Mouse (Mus musculus) MEL (cell line): ENCODE measurements around the gene Map10. TPM values are rescaled to one million over a fixed set of nuclear protein-coding genes. Genes with fewer than 3 reads are reported as not detected.

Experiments used
- DNase-seq: peaks from one replicate; pipeline ENCODE4 v3.0.0; 2011; ENCODE audit warnings: low read depth, low spot score
- H3K27ac ChIP-seq: 2 replicates; pipeline ENCODE4 v1.5.1; 2012; ENCODE audit warnings: low read depth, mild to moderate bottlenecking, control low read depth, low read length, moderate library complexity; ENCODE audit not compliant: control insufficient read depth
- H3K27me3 ChIP-seq, 2 experiments: fragments of 150-350 bp in 1 of 2; sonication (generic) in 1 of 2; 2 replicates each; pipeline ENCODE4 v1.6.1; 2012; ENCODE audit warnings: low read length in 2 of 2, mild to moderate bottlenecking in 2 of 2, improper control_type of control experiment in 1 of 2, moderate library complexity in 1 of 2; ENCODE audit not compliant: insufficient read depth in 2 of 2, control insufficient read depth in 1 of 2
- H3K36me3 ChIP-seq, 2 experiments: 2 replicates each; pipeline ENCODE4 v1.6.1; 2012 to 2014; ENCODE audit warnings: low read length in 2 of 2, improper control_type of control experiment in 1 of 2, inconsistent platforms in 1 of 2, mild to moderate bottlenecking in 1 of 2; ENCODE audit not compliant: insufficient read depth in 2 of 2, control insufficient read depth in 1 of 2
- H3K4me1 ChIP-seq, 2 experiments: fragments of 150-350 bp in 1 of 2; sonication (generic) in 1 of 2; 2 replicates each; pipeline ENCODE4 v1.6.1; 2012; ENCODE audit warnings: low read length in 2 of 2, improper control_type of control experiment in 1 of 2, mild to moderate bottlenecking in 1 of 2; ENCODE audit not compliant: insufficient read depth in 2 of 2, control insufficient read depth in 1 of 2
- H3K4me3 ChIP-seq, 2 experiments: fragments of 150-350 bp in 1 of 2; sonication (generic) in 1 of 2; 2 replicates each; pipeline ENCODE4 v1.5.1; 2012; ENCODE audit warnings: low read depth in 2 of 2, low read length in 2 of 2, mild to moderate bottlenecking in 2 of 2, moderate library complexity in 2 of 2, control low read depth in 1 of 2, improper control_type of control experiment in 1 of 2; ENCODE audit not compliant: control insufficient read depth in 1 of 2, insufficient read depth in 1 of 2
- H3K79me2 ChIP-seq: 2 replicates; pipeline ENCODE4 v1.6.1; 2012; ENCODE audit warnings: mild to moderate bottlenecking, low read length, moderate library complexity; ENCODE audit not compliant: control insufficient read depth, poor library complexity, insufficient read depth
- H3K9ac ChIP-seq: 2 replicates; pipeline ENCODE4 v1.6.1; 2012; ENCODE audit warnings: low read depth, mild to moderate bottlenecking, control low read depth, low read length, moderate library complexity; ENCODE audit not compliant: control insufficient read depth, poor library complexity, severe bottlenecking
- H3K9me3 ChIP-seq: fragments of 150-350 bp; sonication (generic); replicated peaks from 2 replicates; pipeline ENCODE4 v1.6.1; 2012; ENCODE audit warnings: mild to moderate bottlenecking, low read length, improper control_type of control experiment, moderate library complexity; ENCODE audit not compliant: insufficient read depth
- CHD2 ChIP-seq: IDR thresholded peaks from 2 replicates; pipeline ENCODE4 v1.6.1; 2011; ENCODE audit warnings: low read length, improper control_type of control experiment
- ELF1 ChIP-seq: IDR thresholded peaks from 2 replicates; pipeline ENCODE4 v1.6.1; 2014; ENCODE audit warnings: low read depth, mild to moderate bottlenecking, inconsistent platforms, low read length, improper control_type of control experiment, moderate library complexity
- EP300 ChIP-seq, 2 experiments: IDR thresholded peaks; 2 replicates each; pipeline ENCODE4 v1.6.1; 2011; ENCODE audit warnings: improper control_type of control experiment in 2 of 2, low read length in 2 of 2, low read depth in 1 of 2, mild to moderate bottlenecking in 1 of 2
- ETS1 ChIP-seq: IDR thresholded peaks from 2 replicates; pipeline ENCODE4 v1.6.1; 2012; ENCODE audit warnings: low read depth, mild to moderate bottlenecking, inconsistent platforms, low read length, improper control_type of control experiment, moderate library complexity
- GABPA ChIP-seq: IDR thresholded peaks from 2 replicates; pipeline ENCODE4 v1.6.1; 2012; ENCODE audit warnings: low read depth, mild to moderate bottlenecking, inconsistent platforms, low read length, improper control_type of control experiment, moderate library complexity
- MAFK ChIP-seq: IDR thresholded peaks from 2 replicates; pipeline ENCODE4 v1.6.1; 2011; ENCODE audit warnings: low read depth, mild to moderate bottlenecking, low read length, improper control_type of control experiment, borderline replicate concordance
- MAZ ChIP-seq: IDR thresholded peaks from 2 replicates; pipeline ENCODE4 v1.6.1; 2012; ENCODE audit warnings: low read depth, mild to moderate bottlenecking, inconsistent platforms, low read length, improper control_type of control experiment
- MEF2A ChIP-seq: IDR thresholded peaks from 2 replicates; pipeline ENCODE4 v1.6.1; 2014; ENCODE audit warnings: low read depth, mild to moderate bottlenecking, inconsistent platforms, low read length, improper control_type of control experiment; ENCODE audit not compliant: poor library complexity, insufficient replicate concordance, severe bottlenecking; ENCODE audit errors: extremely low read depth
- MXI1 ChIP-seq: IDR thresholded peaks from 2 replicates; pipeline ENCODE4 v1.6.1; 2011; ENCODE audit warnings: mild to moderate bottlenecking, low read depth, low read length, improper control_type of control experiment
- MYB ChIP-seq: IDR thresholded peaks from 2 replicates; pipeline ENCODE4 v1.6.1; 2011; ENCODE audit warnings: mild to moderate bottlenecking, low read depth, low read length, improper control_type of control experiment
- RAD21 ChIP-seq: IDR thresholded peaks from 2 replicates; pipeline ENCODE4 v1.6.1; 2011; ENCODE audit warnings: mild to moderate bottlenecking, low read depth, low read length, improper control_type of control experiment
- TAL1 ChIP-seq: IDR thresholded peaks from 2 replicates; pipeline ENCODE4 v1.6.1; 2012; ENCODE audit warnings: mild to moderate bottlenecking, inconsistent platforms, low read length, moderate library complexity, mixed read lengths
- USF1 ChIP-seq: IDR thresholded peaks from 2 replicates; pipeline ENCODE4 v1.6.1; 2014; ENCODE audit warnings: low read depth, mild to moderate bottlenecking, inconsistent platforms, low read length, improper control_type of control experiment, moderate library complexity
- USF2 ChIP-seq, 2 experiments: IDR thresholded peaks; 2 replicates each; pipeline ENCODE4 v1.6.1; 2011 to 2012; ENCODE audit warnings: improper control_type of control experiment in 2 of 2, low read length in 2 of 2, borderline replicate concordance in 1 of 2, inconsistent platforms in 1 of 2, low read depth in 1 of 2, mild to moderate bottlenecking in 1 of 2; ENCODE audit not compliant: insufficient read depth in 1 of 2
- ZKSCAN1 ChIP-seq: IDR thresholded peaks from 2 replicates; pipeline ENCODE4 v1.6.1; 2012; ENCODE audit warnings: low read depth, mild to moderate bottlenecking, inconsistent platforms, low read length, improper control_type of control experiment, moderate library complexity
- ZNF384 ChIP-seq: IDR thresholded peaks from 2 replicates; pipeline ENCODE4 v1.6.1; 2012; ENCODE audit warnings: low read depth, mild to moderate bottlenecking, inconsistent platforms, low read length, improper control_type of control experiment
- polyA plus RNA-seq, 2 experiments: library from polyadenylated mRNA; stranded (reverse) in 1 of 2; unstranded in 1 of 2; fragments of >175 nt in 1 of 2; fragments of >200 nt in 1 of 2; gene quantifications; 2 replicates each; pipeline versions ENCODE4 v1.2.1 to v1.2.4; 2012; ENCODE audit warnings: low replicate concordance in 2 of 2, low read depth in 1 of 2; ENCODE audit not compliant: insufficient read length in 2 of 2, insufficient read depth in 1 of 2, missing spikeins in 1 of 2
- total RNA-seq: library from RNA; depleted of rRNA; stranded (reverse); fragments of 300-350 nt; gene quantifications from 2 replicates; pipeline ENCODE4 v1.2.3, GENCODE M21; 2012

The Map10 gene
- total and polyA plus RNA-seq, 3 experiments, result not detected

- no peaks in the 10 kb centered on the region for H3K9me3 ChIP-seq
- no peaks in the 10 kb centered on the region for H3K79me2 ChIP-seq
- H3K27me3 ChIP-seq, result no peaks in the 10 kb centered on the region
- TF ChIP-seq ZNF384, result no peak
- no peak for TF ChIP-seq ETS1
- no peak for TF ChIP-seq ELF1
- TF ChIP-seq EP300 (IDR thresholded peaks at IDR 0.05; ENCODE audit: low read depth in 1 of 2, low read length in 2 of 2), result no peak
- no peak for TF ChIP-seq ZKSCAN1
- TF ChIP-seq RAD21, result no peak
- TF ChIP-seq MAZ, result no peak
- H3K9ac ChIP-seq, result no peak overlapping the region
- no peak overlapping the region for H3K4me3 ChIP-seq
- no peaks in the 10 kb centered on the region for H3K4me1 ChIP-seq
- H3K36me3 ChIP-seq, result no peaks in the 10 kb centered on the region
- H3K27ac ChIP-seq, result no peak overlapping the region
- no peak for DNase-seq
Measured at GRCm38 (mm10) chr8:125639631-125640030, 30.0 kb upstream of the Map10 start.

GRCm38 (mm10) chr8:125640766-125641165 lies 28.9 kb upstream of the Map10 start:
- H3K4me3 ChIP-seq, result no peak overlapping the region
- no peaks in the 10 kb centered on the region for H3K4me1 ChIP-seq
- no peak overlapping the region for H3K27ac ChIP-seq
- TF ChIP-seq MEF2A (no peak), MXI1 (no peak), MAZ (no peak), TAL1 (no peak), RAD21 (no peak), EP300 (IDR thresholded peaks at IDR 0.05; ENCODE audit: low read depth in 1 of 2, low read length in 2 of 2) (no peak)
- H3K79me2 ChIP-seq, result no peaks in the 10 kb centered on the region
- H3K9me3 ChIP-seq, result no peaks in the 10 kb centered on the region
- H3K36me3 ChIP-seq, result no peaks in the 10 kb centered on the region
- H3K27me3 ChIP-seq, result no peaks in the 10 kb centered on the region
- H3K9ac ChIP-seq, result no peak overlapping the region
- no peak for DNase-seq

- Histone ChIP-seq H3K4me1 (no peaks in the 10 kb centered on the region), H3K4me3 (no peak overlapping the region), H3K36me3 (no peaks in the 10 kb centered on the region), H3K27ac (no peak overlapping the region), H3K9me3 (no peaks in the 10 kb centered on the region), H3K27me3 (no peaks in the 10 kb centered on the region), H3K79me2 (no peaks in the 10 kb centered on the region), H3K9ac (no peak overlapping the region)
- TF ChIP-seq USF1, result no peak
- no peak for TF ChIP-seq MEF2A
- TF ChIP-seq MAFK, result no peak
- no peak for TF ChIP-seq CHD2
- TF ChIP-seq GABPA, result no peak
- TF ChIP-seq MYB, result no peak
- no peak for TF ChIP-seq USF2 (IDR thresholded peaks at IDR 0.05; ENCODE audit: borderline replicate concordance in 1 of 2, insufficient read depth in 1 of 2, low read depth in 1 of 2, low read length in 2 of 2)
- DNase-seq, result no peak
Measured at GRCm38 (mm10) chr8:125641808-125642207, 27.8 kb upstream of the Map10 start.
